In the genomic region with DNA sequence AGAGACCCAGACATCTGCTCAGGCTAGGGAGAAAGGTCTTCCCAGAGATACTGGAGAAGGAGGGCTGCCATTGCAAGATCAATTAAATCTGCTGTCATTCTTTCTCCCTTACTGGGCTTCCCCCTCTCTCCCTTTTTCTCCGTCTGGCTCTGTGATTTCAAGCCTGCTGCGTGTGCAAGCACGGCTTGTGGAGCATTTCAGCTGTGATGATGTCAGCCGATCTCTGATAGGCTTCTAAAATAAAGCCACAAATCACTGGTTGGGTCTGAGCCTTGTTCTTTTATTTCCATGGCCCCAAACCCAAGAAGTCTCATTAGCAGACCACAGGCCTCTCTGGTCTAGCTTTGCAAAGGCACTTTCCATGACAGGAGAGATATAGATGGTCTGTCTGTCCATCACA, we compare ENCODE assay signal across 27 mouse cellular contexts. TPM values are rescaled to one million over a fixed set of nuclear protein-coding genes. Genes with fewer than 3 reads are reported as not detected.
DNase-seq lines count a peak whose midpoint lies in the region; ATAC-seq and TF ChIP-seq lines count a peak whose summit lies in the region.
"Had no signal": no experiment of that assay in that cellular context is flagged by ENCODE, and none has a peak within 500 bp of the region (broad histone marks: within the 10 kb centered on the region; RNA-seq: fewer than 3 reads in every experiment).

No protein-coding gene starts in this region.

- intact Hi-C loops in heart, postnatal 36 days (cut with DNase I), result no loop called here

- peaks cover 2% of the 10 kb centered on the region; the same call in 1 of the 2 replicates for H3K4me1 ChIP-seq in embryonic facial prominence, embryonic 13.5 days
- H3K4me1 ChIP-seq in embryonic facial prominence, embryonic 10.5 days, result no peaks in the 10 kb centered on the region
- peaks cover 15% of the 10 kb centered on the region for H3K4me1 ChIP-seq in olfactory bulb, adult 2 months (ENCODE audit: control insufficient read depth, insufficient read depth, low read length)
- H3K4me1 ChIP-seq: hindbrain, embryonic 15.5 days; intestine, embryonic 15.5 days had no signal

- no peaks in the 10 kb centered on the region for H3K9me3 ChIP-seq in embryonic facial prominence, embryonic 13.5 days
- no peaks in the 10 kb centered on the region for H3K9me3 ChIP-seq in embryonic facial prominence, embryonic 10.5 days
- H3K9me3 ChIP-seq: forebrain, embryonic 13.5 days; heart, embryonic 12.5 days; heart, embryonic 15.5 days; hindbrain, embryonic 15.5 days; intestine, embryonic 15.5 days had no signal

- H3K4me2 ChIP-seq in embryonic facial prominence, embryonic 13.5 days, result no peak overlapping the region
- H3K4me2 ChIP-seq: forebrain, embryonic 13.5 days; heart, embryonic 12.5 days; heart, embryonic 15.5 days; hindbrain, embryonic 15.5 days; intestine, embryonic 15.5 days had no signal

- peaks cover 17% of the 10 kb centered on the region for H3K36me3 ChIP-seq in embryonic facial prominence, embryonic 13.5 days
- no peaks in the 10 kb centered on the region for H3K36me3 ChIP-seq in embryonic facial prominence, embryonic 10.5 days (replicated peaks)
- H3K36me3 ChIP-seq: hindbrain, embryonic 15.5 days; intestine, embryonic 15.5 days had no signal

- WGBS in embryonic facial prominence, embryonic 13.5 days, result 48% methylated on average over 4 of the region's 4 CpGs
- WGBS in embryonic facial prominence, embryonic 10.5 days, result 81% methylated on average over 4 of the region's 4 CpGs
- WGBS in olfactory bulb, adult 2 months, result 31% methylated on average over 4 of the region's 4 CpGs

- DNase-seq in embryonic facial prominence, embryonic 10.5 days (ENCODE audit: low spot score), result no peak
- peak; percentile 78 for DNase-seq in heart, adult 11 months
- no peak for DNase-seq in heart, postnatal 36 days
- peak; percentile 68 for DNase-seq in brain, adult 2 months (ENCODE audit: low read depth, low spot score)
- DNase-seq in ovary, adult 18-20 months (ENCODE audit: low spot score), result no peak
- DNase-seq: adrenal gland, postnatal 10 days; adrenal gland, postnatal 36 days; cerebellum, adult 11 months; cerebellum, adult 2 months; cerebellum, adult 9-11 months; cerebellum, postnatal 25 days; embryo, embryonic 11 days; gastrocnemius, adult 2 months; gastrocnemius, postnatal 14 days; heart, adult 18-20 months; heart, postnatal 10 days; heart, postnatal 4 days; kidney, adult 11 months had no signal

- no peak overlapping the region for H3K4me3 ChIP-seq in embryonic facial prominence, embryonic 13.5 days
- H3K4me3 ChIP-seq in embryonic facial prominence, embryonic 10.5 days, result no peak overlapping the region
- no peak overlapping the region for H3K4me3 ChIP-seq in olfactory bulb, adult 2 months (ENCODE audit: insufficient read depth, low read depth, low read length)
- H3K4me3 ChIP-seq: erythroblast, embryonic 14.5 days; forebrain, embryonic 13.5 days; gastrocnemius, adult 2 months; heart, embryonic 12.5 days; heart, embryonic 15.5 days; hindbrain, embryonic 15.5 days; intestine, embryonic 15.5 days had no signal

- H3K27ac ChIP-seq in embryonic facial prominence, embryonic 13.5 days, result peak overlapping the region; percentile 55; the same call in 1 of the 2 replicates
- no peak overlapping the region for H3K27ac ChIP-seq in embryonic facial prominence, embryonic 10.5 days (replicated peaks)
- peak overlapping the region; percentile 23; the same call in 1 of the 2 replicates for H3K27ac ChIP-seq in olfactory bulb, adult 2 months (ENCODE audit: insufficient read depth, low read depth, low read length)
- H3K27ac ChIP-seq: forebrain, embryonic 13.5 days; gastrocnemius, adult 2 months; heart, embryonic 15.5 days; hindbrain, embryonic 15.5 days; intestine, embryonic 15.5 days had no signal

- no peak overlapping the region for H3K9ac ChIP-seq in embryonic facial prominence, embryonic 13.5 days
- H3K9ac ChIP-seq: forebrain, embryonic 13.5 days; heart, embryonic 12.5 days; heart, embryonic 15.5 days; hindbrain, embryonic 15.5 days; intestine, embryonic 15.5 days had no signal

- no peak for TF ChIP-seq POLR2A in olfactory bulb, adult 2 months (IDR thresholded peaks at IDR 0.05; ENCODE audit: insufficient read depth, low read depth, low read length)

- no peak for TF ChIP-seq CTCF in olfactory bulb, adult 2 months (IDR thresholded peaks at IDR 0.05; ENCODE audit: insufficient read depth, low read depth, low read length)

- no peaks in the 10 kb centered on the region for H3K27me3 ChIP-seq in embryonic facial prominence, embryonic 13.5 days
- H3K27me3 ChIP-seq in embryonic facial prominence, embryonic 10.5 days (replicated peaks; ENCODE audit: low read depth, poor library complexity, severe bottlenecking), result no peaks in the 10 kb centered on the region
- H3K27me3 ChIP-seq: forebrain, embryonic 13.5 days; heart, embryonic 12.5 days; heart, embryonic 15.5 days; hindbrain, embryonic 15.5 days; intestine, embryonic 15.5 days; Patski had no signal

- ATAC-seq in embryonic facial prominence, embryonic 13.5 days (ENCODE audit: insufficient number of reproducible peaks, insufficient read depth, low FRiP score, low TSS enrichment, low read depth), result no peak
- ATAC-seq: forebrain, embryonic 13.5 days; intestine, embryonic 15.5 days; Patski had no signal

RNA-seq across cellular contexts. Expression of a gene that starts 57.7 kb away (rescaled TPM):
- 27.7 and 36.9 TPM in 2 replicates for polyA plus RNA-seq in embryonic facial prominence, embryonic 13.5 days (2015; fragmentation: Nextera tagmentation; extraction: Ambion mirVana)
- 22.5 and 25.6 TPM in 2 replicates for polyA plus RNA-seq in embryonic facial prominence, embryonic 10.5 days (2016; fragmentation: Nextera tagmentation; extraction: Ambion mirVana)
- 100 to 1,000 TPM; 174 to 188 TPM for total RNA-seq in heart, postnatal 36 days (2021)
- not detected in 2 replicates for polyA plus RNA-seq in olfactory bulb, adult 2 months (2012; ENCODE audit: insufficient read depth, insufficient read length, low replicate concordance, missing spikeins)

Comparison
In these comparisons a context has a peak if more than half of its experiments do, and no peak if none do; other contexts are left out.
1. DNase-seq: peak in heart, adult 11 months (single experiment) and brain, adult 2 months (single experiment); none in embryonic facial prominence, embryonic 10.5 days (single experiment), heart, postnatal 36 days (0 of 2) and ovary, adult 18-20 months (single experiment).